ENCODE assay signal across 16 mouse cellular contexts in genomic region chr1:192439151-192439837, GRCm38 (mm10).
DNase-seq lines count a peak whose midpoint lies in the region; ATAC-seq and TF ChIP-seq lines count a peak whose summit lies in the region.
"Had no signal": no experiment of that assay in that cellular context is flagged by ENCODE, and none has a peak within 500 bp of the region (broad histone marks: within the 10 kb centered on the region; RNA-seq: fewer than 3 reads in every experiment).

No protein-coding gene starts in this region.

- no peak overlapping the region for H3K27ac ChIP-seq in forebrain, embryonic 14.5 days (ENCODE audit: low read depth, low read length)
- no peak overlapping the region for H3K27ac ChIP-seq in forebrain, embryonic 15.5 days (replicated peaks)
- H3K27ac ChIP-seq in midbrain, embryonic 15.5 days = peak overlapping the region; percentile 2; the same call in 1 of the 2 replicates
- no peak overlapping the region for H3K27ac ChIP-seq in cerebellum, adult 2 months (ENCODE audit: insufficient read depth, low read length)
- H3K27ac ChIP-seq: heart, embryonic 13.5 days; hindbrain, postnatal 0 days had no signal

- H3K9me3 ChIP-seq in forebrain, embryonic 14.5 days (replicated peaks; ENCODE audit: control insufficient read depth, low read length) = no peaks in the 10 kb centered on the region
- H3K9me3 ChIP-seq in forebrain, embryonic 15.5 days = no peaks in the 10 kb centered on the region
- H3K9me3 ChIP-seq in midbrain, embryonic 15.5 days = no peaks in the 10 kb centered on the region
- H3K9me3 ChIP-seq: heart, embryonic 13.5 days had no signal

- no peak overlapping the region for H3K4me2 ChIP-seq in forebrain, embryonic 14.5 days (ENCODE audit: low read length)
- no peak overlapping the region for H3K4me2 ChIP-seq in forebrain, embryonic 15.5 days (replicated peaks)
- no peak overlapping the region for H3K4me2 ChIP-seq in midbrain, embryonic 15.5 days
- H3K4me2 ChIP-seq: heart, embryonic 13.5 days had no signal

- 20% methylated on average over 6 of the region's 6 CpGs for WGBS in forebrain, embryonic 14.5 days
- 28% methylated on average over 6 of the region's 6 CpGs for WGBS in forebrain, embryonic 15.5 days
- 42% methylated on average over 6 of the region's 6 CpGs for WGBS in midbrain, embryonic 15.5 days
- 63% methylated on average over 6 of the region's 6 CpGs for WGBS in cerebellum, adult 2 months

- H3K4me3 ChIP-seq in forebrain, embryonic 14.5 days (ENCODE audit: low read depth, low read length) = no peak overlapping the region
- no peak overlapping the region for H3K4me3 ChIP-seq in forebrain, embryonic 15.5 days
- H3K4me3 ChIP-seq in midbrain, embryonic 15.5 days = no peak overlapping the region
- no peak overlapping the region for H3K4me3 ChIP-seq in cerebellum, adult 2 months (replicated peaks; ENCODE audit: insufficient read depth, low read depth, low read length)
- H3K4me3 ChIP-seq: heart, embryonic 13.5 days had no signal

- peak; percentile 54 for DNase-seq in forebrain, embryonic 14.5 days (ENCODE audit: low spot score)
- DNase-seq in brain, adult 2 months (ENCODE audit: low read depth, low spot score) = peak; percentile 59
- peak; percentile 71 for DNase-seq in brain, embryonic 14.5 days (ENCODE audit: low read depth)
- no peak for DNase-seq in layer of hippocampus, adult 11-12 months (ENCODE audit: low spot score)
- DNase-seq in cerebellum, adult 2 months = no peak
- DNase-seq: adrenal gland, adult 8-10 months; cerebellum, adult 18-20 months; cerebellum, postnatal 10 days; gastrocnemius, postnatal 36 days; heart, adult 11 months; heart, postnatal 36 days; kidney, adult 18-20 months had no signal

- H3K4me1 ChIP-seq in forebrain, embryonic 14.5 days (ENCODE audit: control insufficient read depth, insufficient read depth, low read length) = peaks cover 4% of the 10 kb centered on the region; the same call in 1 of the 2 replicates
- peaks cover 14% of the 10 kb centered on the region for H3K4me1 ChIP-seq in forebrain, embryonic 15.5 days
- peaks cover 12% of the 10 kb centered on the region for H3K4me1 ChIP-seq in midbrain, embryonic 15.5 days
- peaks cover 21% of the 10 kb centered on the region for H3K4me1 ChIP-seq in cerebellum, adult 2 months (ENCODE audit: control insufficient read depth, insufficient read depth, low read length)

- H3K9ac ChIP-seq in forebrain, embryonic 14.5 days (ENCODE audit: low read length) = no peak overlapping the region
- no peak overlapping the region for H3K9ac ChIP-seq in forebrain, embryonic 15.5 days (replicated peaks)
- H3K9ac ChIP-seq in midbrain, embryonic 15.5 days = no peak overlapping the region
- H3K9ac ChIP-seq: heart, embryonic 13.5 days had no signal

- H3K36me3 ChIP-seq in forebrain, embryonic 14.5 days (ENCODE audit: control insufficient read depth, insufficient read depth, low read length) = no peaks in the 10 kb centered on the region
- H3K36me3 ChIP-seq in forebrain, embryonic 15.5 days = no peaks in the 10 kb centered on the region
- no peaks in the 10 kb centered on the region for H3K36me3 ChIP-seq in midbrain, embryonic 15.5 days (replicated peaks)
- H3K36me3 ChIP-seq: heart, embryonic 13.5 days had no signal

- no peaks in the 10 kb centered on the region for H3K27me3 ChIP-seq in forebrain, embryonic 14.5 days (replicated peaks; ENCODE audit: control insufficient read depth, insufficient read depth, low read length)
- no peaks in the 10 kb centered on the region for H3K27me3 ChIP-seq in forebrain, embryonic 15.5 days
- no peaks in the 10 kb centered on the region for H3K27me3 ChIP-seq in midbrain, embryonic 15.5 days (replicated peaks)
- H3K27me3 ChIP-seq in cerebellum, adult 2 months (ENCODE audit: control insufficient read depth, insufficient read depth, low read length) = no peaks in the 10 kb centered on the region

- no peak for TF ChIP-seq CTCF in brain, embryonic 14.5 days (IDR thresholded peaks at IDR 0.05; ENCODE audit: borderline replicate concordance, extremely low read depth, insufficient read depth, insufficient read length)
- no peak for TF ChIP-seq CTCF in cerebellum, adult 2 months (IDR thresholded peaks at IDR 0.05; ENCODE audit: borderline replicate concordance, insufficient read depth, low read depth, low read length)

- ATAC-seq in forebrain, embryonic 14.5 days = peak; percentile 37; the same call in 1 of the 2 replicates
- no peak for ATAC-seq in forebrain, embryonic 15.5 days (replicated peaks)
- peak; percentile 53; the same call in 1 of the 2 replicates for ATAC-seq in midbrain, embryonic 15.5 days (replicated peaks)
- ATAC-seq: hindbrain, postnatal 0 days had no signal

- no peak for TF ChIP-seq POLR2A in brain, embryonic 14.5 days (IDR thresholded peaks at IDR 0.05; ENCODE audit: borderline replicate concordance, extremely low read depth, insufficient read depth, insufficient read length, poor library complexity, severe bottlenecking)
- TF ChIP-seq POLR2A in cerebellum, adult 2 months (IDR thresholded peaks at IDR 0.05; ENCODE audit: borderline replicate concordance, insufficient read depth, low read length) = no peak

Comparison
In these comparisons a context has a peak if more than half of its experiments do, and no peak if none do; other contexts are left out.
1. DNase-seq: peak in forebrain, embryonic 14.5 days (single experiment), brain, adult 2 months (single experiment) and brain, embryonic 14.5 days (single experiment); none in layer of hippocampus, adult 11-12 months (single experiment) and cerebellum, adult 2 months (0 of 2).